Mouse (Mus musculus) forebrain, embryonic 11.5 days (tissue): ENCODE results near the gene Slco4a1. TPM values are rescaled to one million over a fixed set of nuclear protein-coding genes. Genes with fewer than 3 reads are reported as not detected.

Experiments
- ATAC-seq: fragments of 200-750 bp; cut with Nextera tagmentation; replicated peaks from 2 replicates; pipeline ENCODE4 v1.8.0; 2017; ENCODE audit warnings: moderate TSS enrichment; ENCODE audit not compliant: low FRiP score
- DNase-seq: peaks from one replicate; pipeline ENCODE4 v3.0.0-alpha.2; 2017; ENCODE audit warnings: low spot score
- H3K27ac ChIP-seq: fragments of 300-500 bp; sonication (generic); 2 replicates; pipeline ENCODE4 v1.5.1; 2014; ENCODE audit warnings: low read depth, low read length
- H3K27me3 ChIP-seq: fragments of 300-500 bp; sonication (generic); 2 replicates; pipeline ENCODE4 v1.6.1; 2014; ENCODE audit warnings: mild to moderate bottlenecking, low read length, mixed read lengths; ENCODE audit not compliant: control insufficient read depth, insufficient read depth
- H3K36me3 ChIP-seq: fragments of 300-500 bp; sonication (generic); 2 replicates; pipeline ENCODE4 v1.6.1; 2014; ENCODE audit warnings: mild to moderate bottlenecking, low read length, moderate library complexity, mixed read lengths; ENCODE audit not compliant: control insufficient read depth, insufficient read depth
- H3K4me1 ChIP-seq: fragments of 300-500 bp; sonication (generic); replicated peaks from 2 replicates; pipeline ENCODE4 v1.6.1; 2014; ENCODE audit warnings: low read length, mixed read lengths; ENCODE audit not compliant: control insufficient read depth, insufficient read depth
- H3K4me2 ChIP-seq: fragments of 300-500 bp; sonication (generic); 2 replicates; pipeline ENCODE4 v1.6.1; 2014; ENCODE audit warnings: low read depth, mild to moderate bottlenecking, low read length, moderate library complexity, mixed read lengths; ENCODE audit not compliant: severe bottlenecking
- H3K4me3 ChIP-seq: fragments of 300-500 bp; sonication (generic); 2 replicates; pipeline ENCODE4 v1.5.1; 2014; ENCODE audit warnings: low read depth, low read length
- H3K9ac ChIP-seq: fragments of 300-500 bp; sonication (generic); 2 replicates; pipeline ENCODE4 v1.6.1; 2014; ENCODE audit warnings: low read length
- H3K9me3 ChIP-seq: fragments of 300-500 bp; sonication (generic); 2 replicates; pipeline ENCODE4 v1.6.1; 2016; ENCODE audit warnings: low read length, mixed read lengths; ENCODE audit not compliant: control insufficient read depth
- WGBS: fragments of 180-500 bp; shearing (Covaris S2); extraction: QIAGEN DNeasy Blood & Tissue Kit; methylation state at CpG from one replicate; pipeline ENCODE4 v1.1.7; 2014; 5-methylcytosine and 5-hydroxymethylcytosine counted together
- polyA plus RNA-seq: library from polyadenylated mRNA; unstranded; fragments of >200 nt; fragmentation: Nextera tagmentation; extraction: Ambion mirVana; gene quantifications from 2 replicates; pipeline ENCODE4 v1.2.1, GENCODE M21; 2014

Gene Slco4a1
- polyA plus RNA-seq, 1 experiment from 2014 or later, result 4.7 TPM

DNA sequence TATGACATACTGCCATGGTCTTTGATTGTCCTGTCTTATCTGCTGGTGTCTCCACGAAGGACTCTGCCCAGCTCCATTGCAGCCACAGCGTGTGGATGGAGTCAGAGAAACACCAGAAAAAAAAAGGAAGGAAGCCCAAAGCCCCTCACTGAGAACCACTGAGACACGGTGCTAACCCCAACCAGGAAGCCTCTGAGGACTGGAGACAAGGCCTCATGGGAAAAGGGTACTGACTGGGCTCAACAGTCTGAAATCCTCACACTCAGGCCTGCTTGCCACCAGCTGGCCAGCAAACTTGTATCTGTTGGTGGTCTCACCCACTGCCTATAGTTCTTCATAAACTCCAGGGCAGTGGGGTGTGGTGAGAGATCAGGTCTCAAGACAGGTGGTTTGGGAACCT lies 16.3 kb upstream of the Slco4a1 start:
- H3K9me3 ChIP-seq, result no peaks in the 10 kb centered on the region
- 75% methylated on average over 3 of the region's 3 CpGs for WGBS

DNA sequence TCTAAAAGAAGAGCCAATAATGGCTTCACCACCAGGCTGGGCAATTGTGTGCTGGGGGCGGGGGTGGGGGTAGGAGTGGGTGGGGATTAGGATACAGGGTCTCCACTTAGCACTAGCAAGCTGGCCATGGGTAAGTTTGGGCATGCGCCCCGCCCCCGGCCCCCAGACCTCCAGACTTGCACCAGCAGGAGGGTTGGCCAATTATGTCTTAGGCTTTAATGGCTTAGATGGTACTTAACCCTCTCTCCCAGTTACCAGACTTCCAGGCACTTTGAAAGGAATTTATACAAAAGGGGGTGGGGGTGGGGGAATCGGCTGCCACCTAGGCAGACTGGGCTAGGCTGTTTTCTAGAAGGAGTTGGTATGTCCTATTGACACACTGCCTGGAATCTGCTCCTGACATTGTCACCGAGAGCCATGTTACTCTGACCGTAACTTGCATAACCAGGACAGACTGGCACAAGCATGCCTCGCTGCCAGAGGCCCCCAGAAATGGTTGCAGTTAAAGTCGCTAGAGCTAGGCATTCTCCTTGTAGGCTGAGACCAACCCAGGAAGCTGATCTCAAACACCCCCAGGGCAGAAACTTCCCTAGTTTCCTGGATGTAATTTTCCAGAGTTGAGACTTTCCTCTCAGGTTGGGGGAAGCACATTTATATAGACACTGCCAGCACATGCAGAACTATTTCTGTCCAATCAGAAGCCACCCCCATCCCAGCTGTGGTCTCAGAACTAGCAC lies 15.3 kb upstream of the Slco4a1 start:
- no peak overlapping the region for H3K4me2 ChIP-seq
- WGBS, result 30% methylated on average over 8 of the region's 9 CpGs
- H3K9ac ChIP-seq, result no peak overlapping the region
- no peak overlapping the region for H3K27ac ChIP-seq
- no peaks in the 10 kb centered on the region for H3K36me3 ChIP-seq
- no peaks in the 10 kb centered on the region for H3K27me3 ChIP-seq
- no peak overlapping the region for H3K4me3 ChIP-seq
- H3K4me1 ChIP-seq, result peaks cover 8% of the 10 kb centered on the region; the same call in 1 of the 2 replicates
- ATAC-seq, result peak; percentile 51; the same call in 1 of the 2 replicates
- peak; percentile 65 for DNase-seq
- no peaks in the 10 kb centered on the region for H3K9me3 ChIP-seq

More for the DNA sequence above, 16.3 kb upstream of the Slco4a1 start:
- peaks cover 8% of the 10 kb centered on the region; the same call in 1 of the 2 replicates for H3K4me1 ChIP-seq
- H3K9ac ChIP-seq, result no peak overlapping the region
- no peak overlapping the region for H3K4me3 ChIP-seq
- ATAC-seq (no peak), DNase-seq (no peak)
- no peak overlapping the region for H3K4me2 ChIP-seq
- no peak overlapping the region for H3K27ac ChIP-seq
- H3K36me3 ChIP-seq, result no peaks in the 10 kb centered on the region
- no peaks in the 10 kb centered on the region for H3K27me3 ChIP-seq

- ATAC-seq (no peak), DNase-seq (no peak)
- Histone ChIP-seq H3K9ac (no peak overlapping the region), H3K4me1 (peaks cover 8% of the 10 kb centered on the region; the same call in 1 of the 2 replicates), H3K27ac (no peak overlapping the region), H3K36me3 (no peaks in the 10 kb centered on the region), H3K4me2 (no peak overlapping the region), H3K4me3 (no peak overlapping the region), H3K9me3 (no peaks in the 10 kb centered on the region), H3K27me3 (no peaks in the 10 kb centered on the region)
- 82% methylated on average over 5 of the region's 5 CpGs for WGBS
Observed at GRCm38 (mm10) chr2:180442061-180442460, 14.0 kb upstream of the Slco4a1 start.

DNA sequence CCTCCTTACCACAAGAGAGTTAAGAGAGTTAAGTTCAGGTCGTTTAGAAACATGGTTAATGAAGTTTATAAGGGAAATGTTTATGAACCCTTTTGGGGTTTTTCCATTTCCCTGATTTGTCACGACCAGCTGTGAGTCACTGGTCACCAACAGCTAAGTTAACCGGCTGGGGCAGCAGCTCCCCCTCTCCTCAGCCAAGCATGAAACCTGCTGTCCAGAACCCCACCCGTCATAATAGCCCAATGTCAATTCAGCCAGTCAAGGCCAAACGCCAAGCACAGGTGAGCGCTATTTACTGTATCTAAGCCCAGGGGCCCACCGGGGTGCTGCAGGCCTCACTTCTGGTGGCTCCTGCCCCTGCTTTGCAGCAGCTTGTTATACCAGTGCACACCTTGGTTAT lies 12.2 kb upstream of the Slco4a1 start:
- ATAC-seq (no peak), DNase-seq (no peak)
- H3K36me3 ChIP-seq, result no peaks in the 10 kb centered on the region
- H3K4me2 ChIP-seq, result no peak overlapping the region
- no peaks in the 10 kb centered on the region for H3K9me3 ChIP-seq
- H3K4me1 ChIP-seq, result peaks cover 8% of the 10 kb centered on the region; the same call in 1 of the 2 replicates
- no peak overlapping the region for H3K4me3 ChIP-seq
- H3K9ac ChIP-seq, result no peak overlapping the region
- 70% methylated on average over 7 of the region's 7 CpGs for WGBS
- H3K27me3 ChIP-seq, result no peaks in the 10 kb centered on the region
- no peak overlapping the region for H3K27ac ChIP-seq

DNA sequence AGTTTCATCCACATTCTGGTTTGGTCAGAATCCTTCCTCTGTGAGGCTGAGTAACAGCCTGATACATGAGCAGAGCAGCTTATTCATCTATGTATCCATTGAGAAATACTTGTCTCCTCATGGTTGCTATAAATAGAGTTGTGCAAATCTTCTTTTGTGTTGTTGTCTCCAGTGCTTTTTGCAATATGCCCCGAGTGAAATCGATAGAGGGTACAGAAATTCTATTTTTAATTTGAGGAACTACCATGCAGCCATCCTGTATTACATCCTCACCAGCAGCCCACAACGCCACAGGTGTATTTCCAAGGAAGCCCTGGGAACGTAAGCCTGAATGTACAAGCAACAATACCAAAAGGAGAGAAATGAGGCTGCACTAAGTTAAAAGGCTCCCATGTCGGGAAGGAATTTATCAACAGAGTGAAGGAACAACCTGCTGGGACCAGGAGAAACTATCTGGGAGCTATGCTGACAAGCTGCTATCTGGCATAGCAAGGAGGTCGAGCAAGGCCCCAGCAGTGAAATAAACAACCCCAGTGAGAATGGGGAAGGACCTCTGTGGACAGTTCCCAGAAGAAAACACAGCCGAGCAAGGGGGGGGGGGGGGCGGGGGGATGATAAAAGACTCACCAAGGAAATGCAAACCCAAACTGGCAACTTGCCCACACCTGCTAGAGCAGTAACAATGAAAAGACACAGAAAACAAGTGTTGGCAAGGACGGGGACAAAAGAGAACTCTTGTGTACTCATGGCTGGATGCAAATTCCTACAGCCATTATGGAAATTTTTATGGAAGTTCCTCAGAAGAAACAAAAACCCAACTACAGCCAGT lies 10.9 kb upstream of the Slco4a1 start:
- Histone ChIP-seq H3K4me1 (peaks cover 8% of the 10 kb centered on the region; the same call in 1 of the 2 replicates), H3K4me3 (no peak overlapping the region), H3K9me3 (no peaks in the 10 kb centered on the region), H3K9ac (no peak overlapping the region), H3K4me2 (no peak overlapping the region), H3K27me3 (no peaks in the 10 kb centered on the region), H3K36me3 (no peaks in the 10 kb centered on the region), H3K27ac (no peak overlapping the region)
- DNase-seq (no peak), ATAC-seq (no peak)
- 53% methylated on average over 8 of the region's 9 CpGs for WGBS

GRCm38 (mm10) chr2:180445962-180446361 lies 10.1 kb upstream of the Slco4a1 start:
- Histone ChIP-seq H3K4me1 (peaks cover 1% of the 10 kb centered on the region; the same call in 1 of the 2 replicates), H3K27me3 (no peaks in the 10 kb centered on the region), H3K4me2 (no peak overlapping the region), H3K9me3 (no peaks in the 10 kb centered on the region), H3K36me3 (no peaks in the 10 kb centered on the region), H3K27ac (no peak overlapping the region), H3K9ac (no peak overlapping the region), H3K4me3 (no peak overlapping the region)
- no peak for DNase-seq
- 95% methylated on average over 1 of the region's 1 CpGs for WGBS
- ATAC-seq, result no peak

DNA sequence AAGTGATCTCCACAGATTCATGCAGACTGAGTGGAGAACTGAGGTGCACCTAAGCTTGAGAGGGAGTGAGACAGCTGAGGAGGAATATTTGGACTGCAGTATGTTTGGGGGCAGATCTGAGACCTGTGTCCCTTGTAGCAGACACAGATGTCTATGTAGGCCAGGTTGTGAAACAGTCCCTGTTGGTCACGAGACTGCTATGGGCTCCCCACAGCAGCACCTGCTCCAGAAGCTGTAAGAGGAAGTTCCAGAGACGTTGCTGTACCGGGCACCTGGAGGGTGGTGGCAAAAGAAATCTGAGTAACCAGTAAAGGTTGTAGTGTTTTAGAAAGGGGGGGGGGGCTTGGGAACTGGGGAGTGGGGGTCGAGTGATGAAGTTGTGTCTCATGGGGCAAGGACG lies 7.0 kb upstream of the Slco4a1 start:
- no peak overlapping the region for H3K9ac ChIP-seq
- H3K4me2 ChIP-seq, result no peak overlapping the region
- 68% methylated on average over 5 of the region's 5 CpGs for WGBS
- no peaks in the 10 kb centered on the region for H3K9me3 ChIP-seq
- H3K36me3 ChIP-seq, result no peaks in the 10 kb centered on the region
- no peaks in the 10 kb centered on the region for H3K27me3 ChIP-seq
- ATAC-seq, result no peak
- no peak for DNase-seq
- no peak overlapping the region for H3K4me3 ChIP-seq
- H3K4me1 ChIP-seq, result no peaks in the 10 kb centered on the region
- no peak overlapping the region for H3K27ac ChIP-seq

DNA sequence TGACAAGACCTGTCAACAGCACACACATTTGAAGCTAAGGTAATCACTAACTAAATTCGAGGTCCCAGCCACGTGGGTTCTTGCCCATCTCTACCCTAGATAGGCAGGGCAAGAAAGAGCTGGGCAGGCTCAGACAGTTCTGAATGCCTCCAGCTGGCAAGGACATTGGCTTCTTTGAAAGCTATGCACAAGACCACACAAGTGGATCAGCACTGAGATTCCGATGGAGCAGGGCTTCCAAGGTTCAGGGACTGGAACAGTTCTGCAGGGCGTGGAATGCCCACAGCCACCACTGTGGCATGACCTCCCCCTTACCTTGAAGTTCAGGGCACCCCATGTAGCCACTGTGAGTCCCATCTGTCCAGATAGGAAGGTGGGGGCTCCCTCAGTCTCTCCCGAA lies 5.5 kb upstream of the Slco4a1 start:
- no peaks in the 10 kb centered on the region for H3K36me3 ChIP-seq
- H3K9me3 ChIP-seq, result no peaks in the 10 kb centered on the region
- ATAC-seq, result no peak
- 77% methylated on average over 5 of the region's 5 CpGs for WGBS
- H3K27me3 ChIP-seq, result 0 out of 2 replicates have a peak, but pooled peaks cover under 1% of the 10 kb centered on the region
- H3K27ac ChIP-seq, result no peak overlapping the region
- H3K4me1 ChIP-seq, result peaks cover 2% of the 10 kb centered on the region; the same call in 1 of the 2 replicates
- no peak overlapping the region for H3K9ac ChIP-seq
- H3K4me3 ChIP-seq, result no peak overlapping the region
- no peak for DNase-seq
- H3K4me2 ChIP-seq, result no peak overlapping the region
